Mouse (Mus musculus) common myeloid progenitor, adult 5-6 weeks (primary cell): Measurements from ENCODE around the gene Jph3. TPM values are rescaled to one million over a fixed set of nuclear protein-coding genes. Genes with fewer than 3 reads are reported as not detected.

Source experiments
- ATAC-seq: replicated peaks from 2 replicates; pipeline ENCODE4 v1.8.0; 2016; ENCODE audit warnings: low read depth, mild to moderate bottlenecking, moderate TSS enrichment, inconsistent platforms; ENCODE audit not compliant: poor library complexity, severe bottlenecking
- total RNA-seq: library from RNA; stranded (forward); fragments of 200-1000, 187-1606 nt; gene quantifications from 2 replicates; pipeline ENCODE4 v1.2.3, GENCODE M21; 2017

Jph3 gene
- total RNA-seq, 1 experiment from 2014 or later, result not detected

GRCm38 (mm10) chr8:121727164-121727563 is 2.3 kb upstream of the Jph3 start:
- ATAC-seq, result no peak

- no peak for ATAC-seq
These were observed 331 bp downstream of the Jph3 start for GRCm38 (mm10) chr8:121729754-121730153.

- ATAC-seq, result no peak
These were observed 747 bp downstream of the Jph3 start for GRCm38 (mm10) chr8:121730170-121730569.

DNA sequence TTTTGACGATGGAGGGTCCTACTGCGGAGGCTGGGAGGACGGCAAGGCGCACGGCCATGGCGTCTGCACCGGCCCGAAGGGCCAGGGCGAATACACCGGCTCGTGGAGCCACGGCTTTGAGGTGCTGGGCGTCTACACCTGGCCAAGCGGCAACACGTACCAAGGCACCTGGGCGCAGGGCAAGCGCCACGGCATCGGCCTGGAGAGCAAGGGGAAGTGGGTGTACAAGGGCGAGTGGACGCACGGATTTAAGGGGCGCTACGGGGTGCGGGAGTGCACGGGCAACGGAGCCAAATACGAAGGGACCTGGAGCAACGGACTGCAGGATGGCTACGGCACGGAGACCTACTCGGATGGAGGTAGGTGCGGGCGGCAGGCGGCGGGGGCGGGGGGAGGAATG is 1.2 kb downstream of the Jph3 start:
- no peak for ATAC-seq

DNA sequence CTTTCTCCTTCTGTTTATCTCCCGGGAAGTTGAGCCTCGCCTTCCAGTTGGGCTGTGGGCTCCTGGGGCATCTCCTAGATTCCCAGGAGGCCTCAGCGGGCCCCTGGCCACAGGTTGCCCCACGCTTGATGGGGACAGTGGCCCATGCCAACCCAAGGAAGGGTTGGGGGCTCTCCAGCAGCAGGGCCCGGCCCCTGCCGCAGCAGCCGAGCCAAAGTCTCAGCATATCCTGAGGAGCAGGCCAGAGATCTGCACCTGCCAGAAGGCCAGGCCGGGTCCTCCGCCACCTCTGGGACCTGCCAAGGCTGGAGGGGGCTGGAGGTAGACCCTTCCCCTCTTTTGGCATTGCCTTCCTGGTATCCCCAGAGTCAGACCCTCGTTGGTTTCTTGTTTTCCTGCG is 1.6 kb downstream of the Jph3 start:
- ATAC-seq, result no peak

DNA sequence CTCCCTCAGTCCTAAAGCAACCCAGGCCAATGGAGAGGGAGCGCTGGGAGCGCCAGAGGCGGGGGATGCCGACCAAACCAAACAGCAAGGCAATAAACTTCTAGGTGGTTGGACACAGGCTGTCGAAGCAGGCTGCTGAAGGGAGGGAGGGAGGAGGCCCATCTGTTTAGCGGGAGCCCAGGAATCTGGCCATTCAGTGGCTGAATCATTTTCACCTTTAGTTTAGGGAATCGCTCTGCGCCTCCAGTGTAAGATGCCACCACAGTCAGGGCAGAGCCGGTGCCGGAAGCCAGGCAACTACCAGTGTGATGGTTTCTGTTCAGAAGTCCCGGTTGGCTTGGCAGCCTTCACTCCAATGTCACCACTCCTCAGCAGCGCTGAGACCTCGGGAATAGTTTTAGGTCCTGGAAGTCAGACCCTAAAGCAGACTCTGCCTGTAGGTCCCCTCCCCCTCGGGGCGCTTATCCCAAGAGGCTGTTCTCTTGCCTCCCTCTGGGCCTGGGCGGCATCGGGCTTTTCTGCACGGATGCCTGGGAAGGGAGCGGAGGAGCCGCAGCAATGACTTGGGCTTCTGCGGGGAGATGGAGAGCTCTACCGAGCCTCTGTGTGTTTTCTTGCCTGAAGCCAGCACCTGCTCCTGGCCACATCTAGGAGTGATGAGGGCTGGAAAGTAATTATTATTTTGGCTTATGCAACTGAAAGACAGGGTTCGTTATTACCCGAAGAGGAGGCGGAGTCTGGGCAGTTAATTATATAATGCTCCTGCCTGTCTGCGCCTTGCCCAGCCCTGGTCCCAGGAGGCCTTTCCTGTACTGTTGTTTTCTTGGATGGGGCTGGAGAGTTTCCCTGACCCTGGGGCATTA is 2.3 kb downstream of the Jph3 start:
- no peak for ATAC-seq

GRCm38 (mm10) chr8:121732334-121732665 is 2.9 kb downstream of the Jph3 start:
- ATAC-seq, result no peak

DNA sequence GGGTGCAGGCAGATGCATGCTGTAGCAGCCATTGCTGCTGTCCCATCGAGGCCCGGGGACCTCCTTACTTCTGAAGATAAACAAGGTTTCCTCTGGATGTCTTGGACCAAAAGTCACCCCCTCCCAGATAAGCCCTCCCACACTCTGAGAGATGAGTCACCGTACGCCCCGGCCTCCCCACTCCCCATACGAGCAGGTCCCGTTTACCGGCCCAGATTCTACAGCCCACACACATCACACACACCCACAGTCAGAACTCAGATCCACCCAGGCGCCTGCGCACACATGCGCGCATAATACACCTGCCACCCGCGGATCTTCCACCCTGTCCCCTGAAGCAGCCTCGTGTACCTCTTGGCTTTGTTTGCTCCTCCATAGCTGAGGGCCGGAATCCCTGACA is 4.8 kb downstream of the Jph3 start:
- no peak for ATAC-seq

DNA sequence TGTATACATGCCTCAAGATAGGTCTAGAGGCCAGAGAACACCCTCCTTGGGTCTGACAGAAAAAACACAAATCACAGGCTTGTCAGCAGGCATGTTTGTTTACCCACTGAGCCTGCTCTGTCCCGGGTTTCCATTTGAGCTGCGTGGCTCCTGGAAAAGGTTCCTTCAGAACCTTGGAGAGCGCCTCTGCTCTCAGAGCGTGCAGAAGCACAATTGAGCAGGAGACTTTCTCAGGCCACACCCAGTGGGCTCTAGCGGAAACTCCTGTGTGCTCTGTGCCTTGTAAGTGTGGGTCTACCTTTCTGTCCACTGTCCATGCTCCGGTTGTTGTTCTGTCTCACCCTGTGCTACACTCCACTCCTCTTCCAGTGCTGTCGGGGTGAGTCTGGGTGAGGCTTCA is 6.8 kb downstream of the Jph3 start:
- peak; percentile 74 for ATAC-seq

DNA sequence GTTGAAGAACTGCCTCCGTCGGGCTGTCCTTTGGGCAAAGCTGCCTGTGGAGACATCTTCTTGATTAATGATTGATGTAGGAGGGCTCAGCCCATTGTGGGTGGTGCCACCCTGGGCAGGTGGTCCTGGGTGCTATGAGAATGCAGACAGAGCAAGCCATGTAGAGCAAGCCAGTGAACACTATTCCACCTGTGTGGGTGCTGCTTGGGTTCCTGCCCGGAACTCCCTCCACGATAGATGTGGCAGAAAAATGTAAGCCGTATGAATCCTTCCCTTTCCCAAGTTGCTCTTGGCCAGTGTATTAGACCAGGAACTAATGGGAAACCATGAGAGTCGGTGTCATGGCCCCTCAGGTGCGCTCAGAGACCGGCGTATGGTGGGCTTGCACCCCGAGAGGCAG is 11.3 kb downstream of the Jph3 start:
- no peak for ATAC-seq

DNA sequence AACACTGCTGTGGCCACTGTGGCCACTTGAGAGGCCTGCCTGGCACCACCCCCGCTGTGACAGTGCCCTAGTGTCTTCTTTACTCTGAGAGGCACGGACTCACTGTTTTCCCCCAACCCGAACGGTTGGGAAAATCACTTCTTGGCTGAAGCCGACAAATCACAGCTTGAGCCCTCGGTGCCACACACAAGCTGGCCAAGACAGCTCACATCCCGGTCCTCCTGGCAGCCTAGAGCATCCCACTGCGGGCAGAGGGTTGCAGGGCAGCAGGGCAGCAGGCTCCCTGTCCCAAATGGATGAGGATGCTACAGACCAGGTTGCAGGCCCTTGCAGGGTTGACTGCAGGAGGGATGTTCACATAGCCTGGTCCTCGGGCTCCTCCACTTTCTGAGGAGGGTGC is 20.1 kb downstream of the Jph3 start:
- no peak for ATAC-seq

- ATAC-seq, result 0 out of 2 replicates have a peak, but pooled peaks have one; percentile 37
These were observed 21.1 kb downstream of the Jph3 start for GRCm38 (mm10) chr8:121750512-121750911.

DNA sequence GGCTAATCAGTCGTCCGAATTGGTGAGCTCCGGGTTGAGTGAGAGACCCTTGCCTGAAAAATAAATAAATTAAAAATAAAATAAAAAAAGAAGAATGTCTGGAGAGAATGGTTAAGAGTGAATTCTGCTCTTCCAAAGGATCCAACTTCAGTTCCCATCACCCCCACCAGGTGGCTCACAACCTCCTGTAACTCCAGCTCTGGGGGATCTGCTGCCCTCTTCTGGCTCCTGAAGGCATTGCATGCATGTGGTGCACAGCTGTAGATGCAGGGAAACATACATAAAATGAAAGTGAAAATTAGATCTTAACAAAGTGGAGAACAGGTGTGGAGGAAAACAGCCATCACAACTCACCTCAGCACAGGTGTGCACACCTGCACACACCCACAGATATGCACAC is 22.0 kb downstream of the Jph3 start:
- peak; percentile 77 for ATAC-seq

GRCm38 (mm10) chr8:121758470-121758869 is 29.0 kb downstream of the Jph3 start:
- no peak for ATAC-seq

- no peak for ATAC-seq
These were observed 31.1 kb downstream of the Jph3 start for GRCm38 (mm10) chr8:121760484-121760883.

DNA sequence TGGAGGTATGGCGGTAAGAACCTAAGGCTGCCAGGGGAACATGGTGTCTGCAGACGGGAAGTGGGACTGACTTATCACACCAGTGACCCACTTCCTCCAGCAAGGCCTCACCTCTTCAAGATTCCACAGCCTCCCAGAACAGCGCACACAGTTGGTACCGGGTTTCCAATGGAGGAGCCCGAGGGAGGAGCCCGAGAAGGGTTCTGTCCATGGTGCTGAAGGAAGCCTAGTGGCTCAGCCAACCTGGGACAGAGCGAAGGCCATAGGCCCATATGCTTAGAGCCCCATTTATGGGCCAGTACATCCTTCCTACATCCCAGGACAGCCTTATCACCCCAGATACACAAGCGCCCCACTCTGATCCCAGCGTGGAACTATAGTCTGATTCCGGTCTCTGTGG is 32.1 kb downstream of the Jph3 start:
- peak; percentile 78 for ATAC-seq

GRCm38 (mm10) chr8:121762999-121763699 is 33.7 kb downstream of the Jph3 start:
- ATAC-seq, result no peak

GRCm38 (mm10) chr8:121763700-121764013 is 34.2 kb downstream of the Jph3 start:
- no peak for ATAC-seq

DNA sequence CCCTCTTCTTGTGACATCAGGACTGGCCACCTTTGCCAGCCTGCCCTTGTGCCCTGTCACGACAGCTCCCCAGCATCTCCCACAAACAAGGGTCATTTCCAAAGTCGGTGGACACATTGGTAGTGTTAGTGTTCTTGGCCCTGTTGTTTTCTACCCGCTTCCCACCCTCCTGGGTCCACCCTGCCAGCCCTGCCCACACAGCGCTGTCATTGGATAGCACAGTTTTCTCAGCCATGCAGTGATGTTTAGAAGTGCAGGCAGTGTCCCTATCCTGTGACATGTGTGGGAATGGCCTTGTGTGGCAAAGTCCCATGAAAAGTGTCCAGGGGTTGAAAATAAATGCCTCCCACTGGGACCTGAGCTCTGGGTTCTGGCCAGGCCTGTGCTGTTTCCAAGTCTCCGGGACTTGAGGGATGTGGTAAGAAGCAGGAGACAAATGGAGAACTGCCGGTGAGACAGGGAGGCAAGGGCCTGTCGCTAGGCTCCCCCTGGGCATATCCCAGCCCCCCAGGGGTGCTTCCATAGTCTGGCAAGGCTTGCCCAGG is 36.2 kb downstream of the Jph3 start:
- ATAC-seq, result no peak

- no peak for ATAC-seq
These were observed 39.7 kb downstream of the Jph3 start for GRCm38 (mm10) chr8:121769095-121769494.

- no peak for ATAC-seq
These were observed 40.2 kb downstream of the Jph3 start for GRCm38 (mm10) chr8:121769621-121770020.
